Mouse (Mus musculus): Measurements from ENCODE around the gene Gys1.
"Not testable (repeated sequence)": the region's sequence is repeated elsewhere in the genome, so short reads cannot be mapped to it uniquely, and the experiment has no call there.

Gys1 gene

DNA sequence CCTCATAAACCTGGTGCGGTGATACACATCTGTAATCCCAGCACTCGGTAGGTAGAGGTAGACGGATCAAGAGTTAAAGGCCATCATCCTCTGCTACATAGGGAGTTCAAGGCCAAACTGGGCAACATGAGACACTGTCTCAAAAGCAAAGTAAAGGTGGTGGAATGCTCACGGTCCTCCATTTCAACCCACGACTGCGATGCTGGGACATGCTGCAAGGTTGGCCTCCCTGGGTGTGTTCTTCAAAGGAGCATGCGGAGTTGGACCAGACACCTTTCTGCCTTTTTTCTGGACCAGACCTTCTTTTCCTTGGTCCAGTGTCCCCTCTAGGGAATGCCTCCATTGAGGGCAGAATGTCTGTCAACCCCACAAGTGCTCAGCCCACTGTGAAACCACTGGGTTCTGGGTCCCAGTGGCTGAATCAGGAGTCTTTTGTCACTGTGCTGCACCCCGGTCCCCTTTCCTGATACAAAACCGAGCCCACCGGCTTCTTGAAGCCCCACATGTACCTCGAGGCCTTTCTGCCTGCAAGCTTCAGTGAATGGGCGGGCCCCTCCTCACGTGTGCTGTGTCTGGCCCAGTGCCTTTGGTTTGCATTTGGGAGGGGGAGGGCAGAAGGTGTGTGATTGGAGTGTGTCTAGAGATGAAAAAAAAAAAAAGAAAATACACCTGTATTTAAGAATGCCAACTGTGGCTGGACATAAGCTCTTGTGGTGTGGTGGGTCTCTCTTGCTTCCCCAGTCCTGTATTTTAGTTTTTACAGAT lies 21.5 kb downstream of the Gys1 start:
- in situ Hi-C loops (cut with MboI, MseI), result no loop called here

DNA sequence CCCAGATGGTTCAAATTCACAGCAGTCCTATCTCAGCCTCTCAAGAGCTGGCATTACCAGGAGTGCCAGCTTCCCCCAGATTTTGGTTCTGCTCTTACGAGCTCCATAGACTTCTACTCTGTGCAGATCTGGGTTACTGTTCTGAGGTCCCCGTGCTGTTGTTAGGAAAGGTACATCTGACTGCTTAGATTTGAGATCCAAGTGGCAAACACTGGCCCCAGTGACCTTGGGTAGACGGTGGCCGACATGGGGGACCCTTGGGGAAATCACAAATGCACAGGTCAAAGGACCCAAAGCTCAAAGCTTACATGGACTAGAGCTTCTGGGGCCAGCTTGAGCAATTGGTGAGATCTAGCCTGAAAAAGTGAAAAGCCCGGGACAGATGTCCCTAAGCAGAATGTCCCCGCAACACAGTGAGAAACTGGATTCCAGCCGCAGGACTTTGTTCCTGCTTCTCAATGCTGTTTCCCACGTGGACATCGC lies 22.1 kb downstream of the Gys1 start:
- in situ Hi-C loops (cut with MboI, MseI), result no loop called here

DNA sequence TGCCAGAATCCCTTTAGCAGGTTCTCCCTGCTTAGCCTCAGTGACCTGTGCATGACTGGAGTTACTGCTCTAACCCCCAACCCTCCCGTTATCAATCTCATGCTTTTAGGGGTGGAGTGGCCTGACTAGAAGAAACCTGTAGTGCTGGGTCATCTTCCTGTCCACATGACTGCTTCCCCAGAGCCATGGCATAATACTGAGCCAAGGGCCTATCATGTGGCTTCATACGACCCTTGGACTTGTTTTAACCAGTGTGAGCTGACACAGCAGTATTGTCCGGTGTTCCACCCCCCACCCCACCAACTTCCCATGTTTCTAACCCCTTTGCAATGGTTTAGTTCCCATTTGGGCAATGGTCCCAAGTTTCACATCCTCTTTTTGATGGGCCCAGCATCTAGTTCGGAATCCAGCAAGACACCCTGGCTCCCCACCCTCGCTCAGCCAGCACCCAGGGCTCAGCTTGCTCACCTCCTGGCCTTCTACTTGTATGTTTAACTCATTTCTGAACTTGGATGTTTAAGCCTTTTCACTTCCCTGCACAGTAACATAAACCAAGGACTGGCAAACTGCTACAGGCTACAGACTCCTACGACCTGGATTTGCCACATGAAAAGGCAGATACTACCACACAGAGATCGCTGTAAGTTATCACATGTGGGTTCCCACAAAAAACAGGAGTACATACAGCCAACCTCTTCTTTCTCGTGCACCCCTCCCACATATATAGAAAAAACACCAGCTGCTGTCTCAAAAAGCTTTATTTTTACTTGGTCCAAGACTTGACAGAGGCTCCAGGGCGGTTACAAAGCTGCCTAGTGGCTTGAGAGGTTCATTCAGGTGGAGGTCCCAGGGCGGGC lies 22.8 kb downstream of the Gys1 start:
- in situ Hi-C loops (cut with MboI, MseI), result no loop called here

DNA sequence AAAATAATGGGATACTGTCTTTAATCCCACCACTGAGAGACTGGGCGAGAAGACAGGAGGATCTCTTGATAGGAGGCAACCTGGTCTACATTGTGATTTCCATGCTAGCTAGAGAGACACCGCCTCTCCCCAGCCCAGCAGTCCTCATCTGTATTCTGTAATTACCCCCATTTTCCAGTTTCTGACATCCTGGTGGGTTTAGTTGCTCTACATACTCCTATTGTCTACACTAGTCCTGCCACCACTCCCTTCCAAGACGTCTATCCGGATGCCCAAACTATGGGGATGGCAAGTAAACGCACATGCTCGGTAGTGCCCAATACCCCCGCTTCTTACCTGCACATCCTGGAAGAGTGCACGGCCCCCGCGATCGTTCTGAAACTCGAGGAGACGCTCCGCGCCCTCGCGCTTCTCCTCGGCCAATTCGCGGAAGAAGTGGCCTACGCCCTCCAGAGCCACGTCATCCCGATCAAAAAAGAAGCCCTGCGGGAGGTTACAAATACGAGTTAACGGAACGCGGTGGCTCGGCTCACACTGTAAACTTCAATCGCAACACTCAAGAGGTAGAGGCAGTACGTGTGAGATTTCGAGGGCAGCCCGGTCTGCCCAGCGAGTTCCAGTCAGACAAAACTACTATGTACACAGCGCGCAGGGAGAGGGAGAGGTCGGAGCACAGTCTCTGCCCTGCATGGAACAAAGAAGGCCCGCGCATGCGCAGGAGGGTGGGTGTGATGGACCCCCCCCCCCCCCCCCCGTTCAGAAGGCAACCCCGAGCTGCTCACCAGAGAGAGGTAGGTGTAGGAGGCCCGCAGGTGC lies 24.3 kb downstream of the Gys1 start:
- in situ Hi-C loops (cut with MboI, MseI), result no loop called here

DNA sequence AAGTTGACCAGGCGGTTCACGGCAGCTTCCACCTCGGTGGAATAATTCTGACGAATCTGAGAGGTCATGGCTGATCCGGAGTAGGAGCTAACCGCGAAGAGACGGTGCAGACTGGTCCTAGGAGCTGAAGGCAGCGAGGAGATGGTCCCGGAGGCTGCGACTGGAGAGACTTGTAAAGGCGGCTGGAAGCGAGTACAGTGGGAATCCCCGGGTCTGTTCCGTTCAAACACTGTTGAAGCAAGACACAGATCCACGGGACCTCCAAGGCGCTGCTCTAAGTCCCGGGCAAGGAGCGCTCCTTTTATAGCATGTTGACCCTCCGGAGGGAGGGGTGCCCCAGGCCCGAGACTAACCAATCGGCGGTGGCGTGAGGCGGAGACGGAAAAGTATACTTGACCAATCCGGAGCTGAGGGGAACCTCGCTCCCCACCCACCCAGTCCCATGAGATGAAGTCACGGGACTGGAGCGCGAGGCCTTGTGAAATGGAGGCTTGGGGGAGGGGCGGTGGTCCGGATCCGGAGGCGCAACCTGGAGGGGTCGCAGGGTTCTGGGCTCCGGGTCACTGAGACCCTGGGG lies 25.0 kb downstream of the Gys1 start, which contains the start of gene Ftl1:
Gene Ftl1 (minus strand): TSS at position 321 of the 577 bp plus-strand sequence.
- in situ Hi-C loops (cut with MboI, MseI), result not testable (repeated sequence)

DNA sequence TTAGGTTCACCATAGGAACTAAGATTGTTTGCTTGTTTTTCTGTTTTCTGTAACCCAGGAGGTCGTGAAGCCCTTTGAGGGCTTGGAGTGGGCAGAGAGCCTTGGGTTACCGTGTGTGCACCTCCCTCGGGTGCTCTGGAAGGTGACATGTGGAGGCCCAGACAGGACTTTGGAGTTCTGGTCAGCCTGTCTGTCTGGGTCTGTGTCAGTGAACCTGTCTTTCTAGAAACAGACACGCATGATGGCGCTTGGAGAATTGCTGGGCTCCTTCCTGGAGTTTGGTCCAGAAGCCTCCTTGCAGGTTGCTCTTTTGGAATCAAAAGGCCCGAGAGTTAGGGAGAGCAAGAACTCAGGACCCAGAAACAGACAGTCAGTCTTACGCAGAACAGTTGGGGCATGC lies 25.7 kb downstream of the Gys1 start:
- in situ Hi-C loops (cut with MboI, MseI), result no loop called here

DNA sequence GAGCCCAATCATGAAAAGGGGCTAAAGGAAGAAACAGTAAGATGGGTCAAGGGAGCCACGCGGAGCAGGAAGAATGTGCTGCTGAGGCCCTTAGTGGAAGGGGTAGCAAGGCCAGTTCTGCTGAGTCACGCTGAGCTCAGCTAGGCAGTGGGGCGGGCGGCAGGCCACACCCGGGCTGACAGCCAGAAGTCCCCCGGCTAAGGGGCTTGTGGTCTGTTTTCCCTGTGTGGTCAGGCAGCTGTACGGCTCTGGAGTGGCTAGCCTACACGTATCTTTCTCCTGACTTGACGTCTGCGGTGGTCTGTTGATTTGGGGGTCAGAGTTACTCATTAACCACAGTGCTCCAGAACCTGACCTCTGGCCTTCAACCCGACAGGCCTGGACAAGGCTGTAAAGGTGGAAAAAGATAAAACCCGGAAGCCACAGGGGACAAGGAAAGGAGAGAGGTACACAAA lies 26.2 kb downstream of the Gys1 start:
- in situ Hi-C loops (cut with MboI, MseI), result no loop called here

DNA sequence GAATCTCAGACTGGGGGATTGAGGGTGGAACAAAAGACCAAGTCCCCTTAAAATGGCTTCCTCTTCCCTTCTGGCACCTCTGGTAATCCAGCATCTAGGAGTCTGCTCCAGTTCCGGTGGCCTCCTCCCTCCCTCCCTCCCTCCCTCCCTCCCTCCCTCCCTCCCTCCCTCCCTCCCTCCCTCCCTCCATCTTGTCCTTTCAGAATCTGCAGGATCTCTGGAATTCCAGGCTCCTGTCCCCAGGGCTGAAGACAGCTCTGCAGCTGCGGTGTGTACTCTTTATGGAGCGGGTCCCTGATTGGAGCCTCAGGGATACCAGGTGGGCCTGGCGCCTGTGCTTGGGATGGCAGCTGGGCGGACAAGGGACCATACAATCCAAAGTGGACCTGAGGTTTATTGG lies 26.7 kb downstream of the Gys1 start:
- in situ Hi-C loops (cut with MboI, MseI), result no loop called here

DNA sequence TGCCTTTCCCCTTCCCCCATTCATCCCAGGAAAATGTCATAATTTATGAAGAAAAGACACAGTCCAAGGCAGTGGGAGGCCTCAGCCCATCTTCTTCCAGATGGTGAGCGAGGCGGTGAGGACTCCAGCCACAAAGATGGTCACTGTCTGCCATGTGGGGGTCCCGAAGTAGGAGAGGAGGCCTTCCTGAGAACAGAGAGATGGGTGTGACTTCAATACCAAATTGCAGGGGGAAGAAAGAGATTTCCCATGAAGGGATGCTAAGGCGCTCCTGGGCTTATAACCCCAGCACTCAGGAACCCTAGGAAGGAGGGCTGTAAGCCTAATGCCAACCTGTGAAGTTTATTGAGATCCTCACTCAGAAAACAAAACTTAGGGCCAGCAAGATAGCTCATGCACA lies 27.1 kb downstream of the Gys1 start:
- in situ Hi-C loops (cut with MboI, MseI), result no loop called here

DNA sequence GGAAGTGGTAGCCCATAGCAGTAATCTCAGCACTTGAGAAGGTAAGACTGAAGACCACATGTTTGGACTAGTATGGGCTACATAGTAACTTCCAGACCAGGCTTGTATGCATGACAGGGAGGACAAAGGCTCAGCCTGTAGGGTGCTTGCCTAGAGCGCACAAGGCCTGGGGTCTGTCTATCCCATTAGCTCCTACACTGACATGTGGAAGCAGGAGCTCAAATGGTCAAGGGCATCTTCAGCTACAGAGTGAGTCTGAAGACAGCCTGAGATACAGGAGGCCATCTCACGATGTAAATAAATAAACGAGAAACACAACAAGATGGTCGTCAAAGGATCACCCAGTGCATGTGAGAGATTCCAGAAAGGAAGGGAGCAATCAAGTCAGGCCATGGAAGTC lies 27.7 kb downstream of the Gys1 start:
- in situ Hi-C loops (cut with MboI, MseI), result no loop called here

DNA sequence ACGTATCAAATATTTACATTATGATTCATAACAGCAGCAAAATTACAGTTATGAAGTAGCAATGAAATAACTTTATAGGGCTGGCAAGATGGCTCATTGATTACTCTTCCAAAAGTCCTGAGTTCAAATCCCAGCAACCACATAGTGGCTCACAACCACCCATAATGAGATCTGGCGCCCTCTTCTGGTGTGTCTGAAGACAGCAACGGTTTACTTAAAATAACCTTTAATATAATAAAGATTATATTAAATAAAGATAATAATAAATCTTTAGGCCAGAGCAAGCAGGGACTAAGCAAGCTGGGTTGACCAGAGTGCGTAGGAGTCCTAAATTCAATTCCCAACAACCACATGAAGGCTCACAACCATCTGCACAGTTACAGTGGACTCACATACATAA lies 28.2 kb downstream of the Gys1 start:
- in situ Hi-C loops (cut with MboI, MseI), result not testable (repeated sequence)

DNA sequence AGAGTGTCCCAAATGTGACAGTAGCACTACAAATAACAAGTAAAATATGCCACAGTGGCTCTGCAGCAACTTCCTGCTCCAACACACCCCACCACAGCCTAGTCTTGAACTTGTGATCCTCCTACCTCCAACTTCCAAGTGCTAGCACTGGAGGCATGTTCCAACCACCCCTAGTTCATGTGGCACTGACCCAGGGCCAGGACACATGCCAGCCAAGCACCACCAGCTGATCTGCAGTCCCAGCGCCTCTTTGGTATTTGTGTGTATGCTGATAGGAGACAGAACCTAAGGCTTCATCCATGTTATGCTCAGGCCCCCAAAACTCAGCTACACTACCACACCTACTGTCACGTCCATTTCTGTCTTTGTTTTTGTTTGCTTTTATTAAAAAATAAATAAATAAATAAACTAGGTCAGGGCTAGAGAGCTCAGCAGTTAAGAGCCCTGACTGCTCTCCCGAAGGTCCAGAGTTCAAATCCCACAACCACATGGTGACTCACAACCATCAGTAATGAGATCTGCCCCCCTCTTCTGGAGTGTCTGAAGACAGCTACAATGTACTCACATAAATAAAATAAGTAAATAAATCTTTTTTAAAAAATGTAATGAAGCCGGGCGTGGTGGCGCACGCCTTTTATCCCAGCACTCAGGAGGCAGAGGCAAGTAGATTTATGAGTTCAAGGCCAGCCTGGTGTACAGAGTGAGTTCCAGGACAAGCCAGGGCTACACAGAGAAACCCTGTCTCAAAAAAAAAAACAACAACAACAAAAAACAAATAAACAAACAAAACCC lies 29.5 kb downstream of the Gys1 start:
- in situ Hi-C loops (cut with MboI, MseI), result no loop called here

DNA sequence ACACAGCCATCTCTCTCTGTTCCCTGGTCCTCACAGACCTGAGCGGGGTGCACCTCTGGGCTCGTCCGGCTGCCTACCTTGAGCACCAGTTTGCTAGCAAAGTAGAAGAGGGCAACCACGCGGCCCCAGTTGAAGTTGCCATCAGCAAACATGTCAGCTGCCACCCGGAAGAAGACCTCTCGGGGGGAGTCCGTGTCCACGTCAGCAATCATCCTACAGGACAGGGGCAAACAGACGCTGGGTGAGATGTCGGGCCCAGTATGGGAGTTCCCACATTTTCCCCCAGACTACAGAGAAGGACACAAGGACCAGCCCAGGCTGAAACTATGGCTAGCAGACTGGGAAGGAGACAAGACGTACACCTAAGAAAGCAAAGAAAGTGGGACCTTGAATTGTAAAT lies 30.5 kb downstream of the Gys1 start:
- in situ Hi-C loops (cut with MboI, MseI), result no loop called here

DNA sequence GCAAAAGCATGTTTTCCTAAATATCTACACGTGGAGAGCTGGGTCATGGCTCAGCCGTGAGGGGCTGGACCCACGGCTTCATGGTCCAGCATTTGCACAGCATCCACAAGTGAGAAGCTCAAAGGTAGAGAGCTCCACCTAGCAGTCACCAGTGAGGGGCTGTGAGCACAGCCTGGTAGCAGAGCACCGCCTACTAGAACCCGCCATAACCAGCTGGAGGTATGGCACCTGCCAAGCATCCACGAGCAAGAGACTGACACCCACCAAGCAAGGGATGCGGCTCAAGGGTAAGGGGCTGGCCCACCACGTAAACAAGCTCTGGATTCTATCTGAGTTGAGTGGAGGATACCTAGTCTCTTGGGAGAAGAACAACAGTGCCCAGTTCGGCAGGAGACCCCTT lies 30.9 kb downstream of the Gys1 start:
- in situ Hi-C loops (cut with MboI, MseI), result no loop called here

DNA sequence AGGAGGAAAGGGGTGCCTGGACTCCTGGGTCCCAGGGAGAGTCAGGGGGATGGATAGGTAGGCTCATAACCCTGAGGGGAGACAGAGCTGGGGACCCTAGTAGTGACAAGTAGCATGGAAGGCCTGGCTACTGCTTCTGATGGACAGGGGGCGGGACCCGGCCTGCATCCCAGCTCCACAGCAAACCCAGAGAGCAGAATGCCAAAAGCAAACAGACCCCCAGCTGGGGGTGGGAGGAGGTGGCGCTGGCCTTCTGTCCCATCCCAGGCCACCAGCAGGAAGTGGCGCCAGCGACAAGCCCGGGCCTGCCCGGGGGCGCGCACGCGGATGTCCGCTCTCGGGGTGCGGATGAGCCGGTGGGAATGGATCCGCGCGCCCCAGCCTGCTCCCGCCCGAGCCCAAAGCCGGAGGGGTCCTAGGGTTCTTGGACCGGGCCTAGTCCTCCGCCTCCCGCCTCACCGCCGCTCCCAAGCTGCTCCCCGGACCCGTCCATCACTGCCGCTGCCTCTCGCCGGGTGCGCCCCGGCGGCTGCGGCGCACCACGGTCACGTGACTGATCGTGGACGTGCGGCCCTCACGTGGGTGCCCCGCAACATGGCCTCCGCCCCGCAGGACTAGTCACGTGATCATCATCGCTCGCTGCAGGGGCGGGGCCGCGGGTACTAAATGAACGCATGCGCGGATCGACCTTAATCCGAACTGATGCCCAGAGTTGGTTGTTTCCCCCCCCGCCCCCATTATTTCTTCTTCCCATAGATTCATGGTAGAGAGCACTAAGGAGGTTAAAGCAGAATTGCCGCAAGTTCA lies 31.8 kb downstream of the Gys1 start, which contains the start of gene Bax:
Gene Bax (minus strand): TSS at position 616 of the 807 bp plus-strand sequence.
- in situ Hi-C loops (cut with MboI, MseI), result no loop called here

DNA sequence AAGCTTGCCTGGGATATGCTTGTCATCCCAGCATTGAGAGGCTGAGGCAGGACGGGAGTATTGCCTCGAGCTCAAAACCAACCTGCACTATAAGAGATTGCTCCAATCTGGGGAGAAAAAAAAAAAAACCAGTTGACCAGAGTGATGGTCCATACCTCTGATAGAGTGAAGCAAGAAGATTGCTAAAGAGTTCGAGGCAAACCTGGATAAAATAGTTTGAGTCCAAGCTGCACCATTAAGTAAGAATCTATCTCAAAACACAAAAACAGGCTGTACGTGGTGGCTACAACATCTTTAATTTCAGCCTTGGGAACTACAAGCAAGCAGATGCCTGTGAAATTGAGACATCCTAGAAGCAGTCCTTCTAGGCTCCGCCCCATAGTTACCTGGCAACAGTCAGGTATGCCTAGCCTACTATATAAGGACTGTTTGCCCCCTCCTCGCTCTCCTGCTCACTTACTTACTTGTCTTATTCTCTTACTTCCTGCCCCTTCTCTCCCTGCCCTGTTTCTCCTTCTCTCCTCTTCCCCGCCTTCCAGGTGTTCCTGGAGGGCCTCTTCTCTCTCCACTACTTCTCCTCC lies 32.5 kb downstream of the Gys1 start:
- in situ Hi-C loops (cut with MboI, MseI), result no loop called here

DNA sequence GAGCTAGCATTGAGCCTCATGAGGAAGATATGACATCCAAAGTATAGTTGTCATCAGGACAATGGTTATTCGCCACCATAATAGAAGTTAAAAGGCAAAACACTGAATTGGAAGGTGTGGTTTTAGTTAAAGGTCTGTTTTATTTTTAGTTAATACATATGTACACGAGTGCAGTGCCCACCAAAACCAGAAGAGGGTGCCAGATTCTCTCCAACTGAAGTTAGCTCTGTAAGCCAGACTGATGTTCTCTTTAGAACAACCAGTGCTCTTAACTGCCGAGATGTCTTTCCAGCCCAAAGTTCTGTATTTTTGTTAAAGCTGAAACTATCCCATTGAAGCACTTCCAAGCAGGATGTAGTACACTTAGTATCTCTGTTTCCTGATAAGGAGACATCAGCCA lies 36.2 kb downstream of the Gys1 start:
- in situ Hi-C loops (cut with MboI, MseI), result no loop called here

DNA sequence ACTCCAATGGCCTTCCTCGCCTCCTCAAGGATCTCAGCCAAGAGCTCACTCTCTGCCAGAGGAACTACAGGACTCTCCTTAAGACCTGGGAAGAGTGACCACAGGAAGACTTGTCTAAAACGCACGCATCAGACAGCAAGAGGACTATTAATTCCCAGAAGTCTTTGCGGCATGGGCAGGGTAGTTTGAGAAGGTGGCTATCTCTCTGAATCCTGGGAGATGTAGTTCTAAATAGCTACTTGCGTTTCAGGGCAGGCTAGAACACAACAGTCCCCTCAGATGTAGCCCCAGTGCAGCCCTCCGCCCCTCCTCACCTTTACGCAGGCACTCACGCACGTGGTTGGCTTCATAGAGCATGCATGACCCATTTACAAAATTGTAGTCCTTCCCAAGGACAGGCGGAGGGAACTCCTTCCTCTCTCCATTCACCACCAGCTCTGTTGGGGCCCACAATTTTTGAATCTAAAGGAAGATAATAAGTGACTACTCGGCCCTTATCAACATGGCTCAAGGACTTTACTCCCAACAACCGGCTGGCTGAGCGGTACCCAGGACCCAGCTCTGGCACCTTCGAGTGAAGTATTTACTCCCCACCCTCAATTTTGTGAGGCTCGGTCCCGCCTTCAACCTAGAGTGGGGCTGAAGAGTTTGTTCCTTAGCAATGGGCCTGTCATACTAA lies 40.8 kb downstream of the Gys1 start:
- in situ Hi-C loops (cut with MboI, MseI), result no loop called here

DNA sequence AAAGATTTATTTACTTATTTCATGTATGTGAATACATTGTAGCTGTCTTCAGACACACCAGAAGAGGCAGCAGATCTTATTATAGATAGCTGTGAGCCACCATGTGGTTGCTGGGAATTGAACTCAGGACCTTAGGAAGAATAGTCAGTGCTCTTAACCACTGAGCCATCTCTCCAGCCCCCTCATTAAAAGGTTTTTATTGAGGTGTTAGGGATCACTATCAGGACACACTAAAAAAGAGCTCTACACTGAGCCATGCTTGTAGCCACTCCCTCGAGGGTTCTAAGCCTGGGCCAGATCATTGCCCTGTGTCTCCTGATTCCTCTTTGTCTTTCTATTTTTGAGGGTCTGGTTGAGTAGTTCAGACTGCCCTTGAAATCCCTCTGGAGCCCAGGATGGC lies 41.8 kb downstream of the Gys1 start:
- in situ Hi-C loops (cut with MboI, MseI), result no loop called here
